In genomic region chr4:62265154-62265836, GRCm38 (mm10) we compare ENCODE assay signal across 13 mouse cellular contexts. TPM values are rescaled to one million over a fixed set of nuclear protein-coding genes. Genes with fewer than 3 reads are reported as not detected.
A peak's percentile ranks its signal among the peaks of the same experiment; 100 is the strongest.
DNase-seq lines count a peak whose midpoint lies in the region; ATAC-seq and TF ChIP-seq lines count a peak whose summit lies in the region.
"Had no signal": no experiment of that assay in that cellular context is flagged by ENCODE, and none has a peak within 500 bp of the region (broad histone marks: within the 10 kb centered on the region; RNA-seq: fewer than 3 reads in every experiment).

No protein-coding gene starts in this region.

- H3K4me2 ChIP-seq in lung, embryonic 14.5 days = no peak overlapping the region
- no peak overlapping the region for H3K4me2 ChIP-seq in liver, embryonic 12.5 days
- H3K4me2 ChIP-seq in stomach, embryonic 15.5 days = no peak overlapping the region
- H3K4me2 ChIP-seq: hindbrain, embryonic 13.5 days; neural tube, embryonic 13.5 days had no signal

- 67% methylated on average over 10 of the region's 10 CpGs for WGBS in lung, embryonic 14.5 days
- WGBS in liver, embryonic 12.5 days (ENCODE audit: insufficient replicate concordance) = 54% methylated on average over 10 of the region's 10 CpGs
- WGBS in stomach, embryonic 15.5 days = 56% methylated on average over 10 of the region's 10 CpGs

- H3K4me3 ChIP-seq in lung, embryonic 14.5 days (ENCODE audit: low read depth, low read length) = no peak overlapping the region
- no peak overlapping the region for H3K4me3 ChIP-seq in liver, embryonic 12.5 days
- no peak overlapping the region for H3K4me3 ChIP-seq in stomach, embryonic 15.5 days (replicated peaks)
- H3K4me3 ChIP-seq: hindbrain, embryonic 13.5 days; neural tube, embryonic 13.5 days had no signal

- no peaks in the 10 kb centered on the region for H3K27me3 ChIP-seq in lung, embryonic 14.5 days (ENCODE audit: insufficient read depth, low read length)
- H3K27me3 ChIP-seq in liver, embryonic 12.5 days (replicated peaks) = no peaks in the 10 kb centered on the region
- no peaks in the 10 kb centered on the region for H3K27me3 ChIP-seq in stomach, embryonic 15.5 days (replicated peaks)
- H3K27me3 ChIP-seq: hindbrain, embryonic 13.5 days; neural tube, embryonic 13.5 days had no signal

- DNase-seq in lung, embryonic 14.5 days = peak; percentile 76
- DNase-seq in lung, postnatal 14 days = no peak
- no peak for DNase-seq in layer of hippocampus, adult 9-10 months (ENCODE audit: low spot score)
- DNase-seq: adrenal gland, postnatal 10 days; cerebellum, adult 8-10 months; thymus, adult 18-20 months had no signal

- no peaks in the 10 kb centered on the region for H3K36me3 ChIP-seq in lung, embryonic 14.5 days (ENCODE audit: insufficient read depth)
- no peaks in the 10 kb centered on the region for H3K36me3 ChIP-seq in liver, embryonic 12.5 days
- no peaks in the 10 kb centered on the region for H3K36me3 ChIP-seq in stomach, embryonic 15.5 days
- H3K36me3 ChIP-seq: hindbrain, embryonic 13.5 days; neural tube, embryonic 13.5 days had no signal

- H3K9ac ChIP-seq in lung, embryonic 14.5 days = no peak overlapping the region
- H3K9ac ChIP-seq in liver, embryonic 12.5 days = no peak overlapping the region
- H3K9ac ChIP-seq in stomach, embryonic 15.5 days = no peak overlapping the region
- H3K9ac ChIP-seq: hindbrain, embryonic 13.5 days; neural tube, embryonic 13.5 days had no signal

- H3K4me1 ChIP-seq in lung, embryonic 14.5 days (ENCODE audit: insufficient read depth) = no peaks in the 10 kb centered on the region
- H3K4me1 ChIP-seq in liver, embryonic 12.5 days = no peaks in the 10 kb centered on the region
- H3K4me1 ChIP-seq in stomach, embryonic 15.5 days = no peaks in the 10 kb centered on the region
- H3K4me1 ChIP-seq: hindbrain, embryonic 13.5 days; neural tube, embryonic 13.5 days had no signal

- H3K9me3 ChIP-seq in lung, embryonic 14.5 days (ENCODE audit: low read depth, low read length) = no peaks in the 10 kb centered on the region
- H3K9me3 ChIP-seq in liver, embryonic 12.5 days (replicated peaks) = no peaks in the 10 kb centered on the region
- no peaks in the 10 kb centered on the region for H3K9me3 ChIP-seq in stomach, embryonic 15.5 days
- H3K9me3 ChIP-seq: hindbrain, embryonic 13.5 days; neural tube, embryonic 13.5 days had no signal

- peak; percentile 87; the same call in 1 of the 2 replicates for ATAC-seq in lung, embryonic 14.5 days (ENCODE audit: insufficient read depth)
- peak; percentile 95 for ATAC-seq in common myeloid progenitor, adult 5-6 weeks (replicated peaks; ENCODE audit: low read depth, poor library complexity, severe bottlenecking)
- ATAC-seq in liver, embryonic 12.5 days = peak; percentile 67; the same call in 1 of the 2 replicates
- ATAC-seq in stomach, embryonic 15.5 days (ENCODE audit: insufficient read depth, low FRiP score, low read depth) = peak; percentile 43; the same call in 1 of the 2 replicates
- no peak for ATAC-seq in erythroid progenitor cell, adult 5-6 weeks (replicated peaks; ENCODE audit: low FRiP score, poor library complexity, severe bottlenecking)
- no peak for ATAC-seq in monocyte, adult 5-6 weeks (replicated peaks; ENCODE audit: insufficient number of reproducible peaks, low FRiP score, low TSS enrichment, poor library complexity, severe bottlenecking)

- no peak for TF ChIP-seq CTCF in lung, embryonic 14.5 days (IDR thresholded peaks at IDR 0.05; ENCODE audit: low read depth)

- H3K27ac ChIP-seq in lung, embryonic 14.5 days (ENCODE audit: low read depth) = no peak overlapping the region
- H3K27ac ChIP-seq in liver, embryonic 12.5 days = no peak overlapping the region
- no peak overlapping the region for H3K27ac ChIP-seq in stomach, embryonic 15.5 days
- H3K27ac ChIP-seq: hindbrain, embryonic 13.5 days; neural tube, embryonic 13.5 days had no signal

RNA-seq across cellular contexts. Expression of gene Slc31a2, which starts 2.9 kb away (rescaled TPM):
- 13.6 and 14.7 TPM in 2 replicates for polyA plus RNA-seq in lung, embryonic 14.5 days (2014; fragmentation: Nextera tagmentation; extraction: Ambion mirVana)
- 4.9 and 6.8 TPM in 2 replicates for total RNA-seq in common myeloid progenitor, adult 5-6 weeks (2017)
- 6.5 and 6.8 TPM in 2 replicates for polyA plus RNA-seq in liver, embryonic 12.5 days (2016; fragmentation: Nextera tagmentation; extraction: Ambion mirVana)
- 21.4 and 23.9 TPM in 2 replicates for polyA plus RNA-seq in stomach, embryonic 15.5 days (2015; fragmentation: Nextera tagmentation; extraction: Ambion mirVana)
- 6.5 and 9.6 TPM in 2 replicates for total RNA-seq in erythroid progenitor cell, adult 5-6 weeks (2015; ENCODE audit: low replicate concordance)
- 3.0 and 3.2 TPM in 2 replicates for total RNA-seq in erythroid progenitor cell, adult 5-6 weeks (2017; ENCODE audit: low replicate concordance)
- 20.9 to 21.7 TPM (median 21.4 TPM) in 3 replicates for total RNA-seq in monocyte, adult 5-6 weeks (2017)

RNA-seq across cellular contexts. Expression of gene Zfp37, which starts 34.4 kb away (rescaled TPM):
- polyA plus RNA-seq in lung, embryonic 14.5 days (2014; fragmentation: Nextera tagmentation; extraction: Ambion mirVana) = 12.7 and 13.3 TPM in 2 replicates
- not detected in 2 replicates for total RNA-seq in common myeloid progenitor, adult 5-6 weeks (2017)
- polyA plus RNA-seq in liver, embryonic 12.5 days (2016; fragmentation: Nextera tagmentation; extraction: Ambion mirVana) = 0.82 and 1.2 TPM in 2 replicates
- polyA plus RNA-seq in stomach, embryonic 15.5 days (2015; fragmentation: Nextera tagmentation; extraction: Ambion mirVana) = 8.0 and 8.5 TPM in 2 replicates
- not detected in 2 replicates for total RNA-seq in erythroid progenitor cell, adult 5-6 weeks (2015; ENCODE audit: low replicate concordance)
- total RNA-seq in erythroid progenitor cell, adult 5-6 weeks (2017; ENCODE audit: low replicate concordance) = 0.98 and 2.2 TPM in 2 replicates
- not detected in 3 replicates for total RNA-seq in monocyte, adult 5-6 weeks (2017)

Comparison
In these comparisons a context has a peak if more than half of its experiments do, and no peak if none do; other contexts are left out.
1. ATAC-seq: peak in lung, embryonic 14.5 days (single experiment), common myeloid progenitor, adult 5-6 weeks (single experiment), liver, embryonic 12.5 days (single experiment) and stomach, embryonic 15.5 days (single experiment); none in erythroid progenitor cell, adult 5-6 weeks (single experiment) and monocyte, adult 5-6 weeks (single experiment).